Mouse (Mus musculus): ENCODE measurements around the gene Sdcbp2. TPM values are rescaled to one million over a fixed set of nuclear protein-coding genes. Genes with fewer than 3 reads are reported as not detected.

Sdcbp2 gene
- polyA plus RNA-seq, 1 experiment: 1.2 TPM

- TF ChIP-seq POLR2A (IDR thresholded peaks at IDR 0.05; ENCODE audit: low read depth, low read length): no peak
- no peak for TF ChIP-seq CTCF (conservative IDR thresholded peaks at IDR 0.05; ENCODE audit: insufficient read depth, insufficient read length, low read depth, low read length)
- H3K4me1 ChIP-seq (ENCODE audit: control insufficient read depth, insufficient read depth, low read length): no peaks in the 10 kb centered on the region
- H3K36me3 ChIP-seq (ENCODE audit: control insufficient read depth, insufficient read depth, low read length): no peaks in the 10 kb centered on the region
- H3K27me3 ChIP-seq (replicated peaks; ENCODE audit: control insufficient read depth, insufficient read depth, low read length): peaks cover 2% of the 10 kb centered on the region; the same call in 1 of the 2 replicates
- no peak overlapping the region for H3K27ac ChIP-seq (ENCODE audit: insufficient read depth, low read depth, low read length)
- 12% methylated on average over 22 of the region's 22 CpGs for WGBS
- peak overlapping the region; percentile 49; the same call in 1 of the 2 replicates for H3K4me3 ChIP-seq (ENCODE audit: insufficient read depth, low read depth, low read length)
- DNase-seq: no peak
Observed at GRCm38 (mm10) chr2:151631406-151632158, 59.2 kb downstream of the Sdcbp2 start.

GRCm38 (mm10) chr2:151632159-151632814 lies 59.9 kb downstream of the Sdcbp2 start, which contains the start of gene Snph:
Snph (minus strand) TSS chr2:151632593.
- Histone ChIP-seq H3K27ac (ENCODE audit: insufficient read depth, low read depth, low read length) (no peak within 1 kb of the TSS), H3K4me3 (ENCODE audit: insufficient read depth, low read depth, low read length) (peak within 1 kb of the TSS; percentile 49), H3K36me3 (ENCODE audit: control insufficient read depth, insufficient read depth, low read length) (no peaks in the 10 kb centered on the region), H3K27me3 (replicated peaks; ENCODE audit: control insufficient read depth, insufficient read depth, low read length) (peaks cover 2% of the 10 kb centered on the region; the same call in 1 of the 2 replicates), H3K4me1 (ENCODE audit: control insufficient read depth, insufficient read depth, low read length) (no peaks in the 10 kb centered on the region)
- peak; percentile 71 for DNase-seq
- TF ChIP-seq POLR2A (IDR thresholded peaks at IDR 0.05; ENCODE audit: low read depth, low read length): no peak
- TF ChIP-seq CTCF (conservative IDR thresholded peaks at IDR 0.05; ENCODE audit: insufficient read depth, insufficient read length, low read depth, low read length): peak; percentile 27; the same call in 1 of the 2 replicates
- WGBS: under 1% methylated on average over 46 of the region's 47 CpGs

GRCm38 (mm10) chr2:151632982-151633381 lies 60.6 kb downstream of the Sdcbp2 start:
- 76% methylated on average over 5 of the region's 5 CpGs for WGBS

GRCm38 (mm10) chr2:151634903-151635302 lies 62.5 kb downstream of the Sdcbp2 start:
- H3K27me3 ChIP-seq (replicated peaks; ENCODE audit: control insufficient read depth, insufficient read depth, low read length): peaks cover 2% of the 10 kb centered on the region; the same call in 1 of the 2 replicates
- H3K27ac ChIP-seq (ENCODE audit: insufficient read depth, low read depth, low read length): no peak overlapping the region
- H3K4me1 ChIP-seq (ENCODE audit: control insufficient read depth, insufficient read depth, low read length): no peaks in the 10 kb centered on the region
- no peak overlapping the region for H3K4me3 ChIP-seq (ENCODE audit: insufficient read depth, low read depth, low read length)
- no peaks in the 10 kb centered on the region for H3K36me3 ChIP-seq (ENCODE audit: control insufficient read depth, insufficient read depth, low read length)
- 30% methylated on average over 2 of the region's 2 CpGs for whole genome bisulfite sequencing
- no peak for TF ChIP-seq CTCF (conservative IDR thresholded peaks at IDR 0.05; ENCODE audit: insufficient read depth, insufficient read length, low read depth, low read length)
- TF ChIP-seq POLR2A (IDR thresholded peaks at IDR 0.05; ENCODE audit: low read depth, low read length): no peak
- DNase-seq: no peak

More at GRCm38 (mm10) chr2:151632982-151633381, 60.6 kb downstream of the Sdcbp2 start:
- H3K36me3 ChIP-seq (ENCODE audit: control insufficient read depth, insufficient read depth, low read length): no peaks in the 10 kb centered on the region
- no peaks in the 10 kb centered on the region for H3K4me1 ChIP-seq (ENCODE audit: control insufficient read depth, insufficient read depth, low read length)
- no peak overlapping the region for H3K4me3 ChIP-seq (ENCODE audit: insufficient read depth, low read depth, low read length)
- peaks cover 2% of the 10 kb centered on the region; the same call in 1 of the 2 replicates for H3K27me3 ChIP-seq (replicated peaks; ENCODE audit: control insufficient read depth, insufficient read depth, low read length)
- H3K27ac ChIP-seq (ENCODE audit: insufficient read depth, low read depth, low read length): no peak overlapping the region
- no peak for DNase-seq
- TF ChIP-seq CTCF (conservative IDR thresholded peaks at IDR 0.05; ENCODE audit: insufficient read depth, insufficient read length, low read depth, low read length) (no peak), POLR2A (IDR thresholded peaks at IDR 0.05; ENCODE audit: low read depth, low read length) (no peak)

GRCm38 (mm10) chr2:151635362-151636014 lies 63.1 kb downstream of the Sdcbp2 start:
- H3K4me3 ChIP-seq (ENCODE audit: insufficient read depth, low read depth, low read length): no peak overlapping the region
- H3K4me1 ChIP-seq (ENCODE audit: control insufficient read depth, insufficient read depth, low read length): no peaks in the 10 kb centered on the region
- no peaks in the 10 kb centered on the region for H3K36me3 ChIP-seq (ENCODE audit: control insufficient read depth, insufficient read depth, low read length)
- H3K27me3 ChIP-seq (replicated peaks; ENCODE audit: control insufficient read depth, insufficient read depth, low read length): peaks cover 2% of the 10 kb centered on the region; the same call in 1 of the 2 replicates
- no peak for DNase-seq
- TF ChIP-seq POLR2A (IDR thresholded peaks at IDR 0.05; ENCODE audit: low read depth, low read length) (no peak), CTCF (conservative IDR thresholded peaks at IDR 0.05; ENCODE audit: insufficient read depth, insufficient read length, low read depth, low read length) (no peak)
- 56% methylated on average over 9 of the region's 9 CpGs for WGBS
- no peak overlapping the region for H3K27ac ChIP-seq (ENCODE audit: insufficient read depth, low read depth, low read length)

- no peaks in the 10 kb centered on the region for H3K36me3 ChIP-seq (ENCODE audit: control insufficient read depth, insufficient read depth, low read length)
- H3K4me1 ChIP-seq (ENCODE audit: control insufficient read depth, insufficient read depth, low read length): no peaks in the 10 kb centered on the region
- no peak for DNase-seq
- no peak overlapping the region for H3K4me3 ChIP-seq (ENCODE audit: insufficient read depth, low read depth, low read length)
- TF ChIP-seq CTCF (conservative IDR thresholded peaks at IDR 0.05; ENCODE audit: insufficient read depth, insufficient read length, low read depth, low read length): no peak
- TF ChIP-seq POLR2A (IDR thresholded peaks at IDR 0.05; ENCODE audit: low read depth, low read length): no peak
- 86% methylated on average over 2 of the region's 2 CpGs for WGBS
- H3K27ac ChIP-seq (ENCODE audit: insufficient read depth, low read depth, low read length): no peak overlapping the region
- H3K27me3 ChIP-seq (replicated peaks; ENCODE audit: control insufficient read depth, insufficient read depth, low read length): peaks cover 2% of the 10 kb centered on the region; the same call in 1 of the 2 replicates
Observed at GRCm38 (mm10) chr2:151636015-151636402, 63.6 kb downstream of the Sdcbp2 start.

Other genes starting within 250 kb of the Sdcbp2 start
- not detected in 2 replicates for gene 4921509C19Rik, start 96.5 kb upstream of the Sdcbp2 start, polyA plus RNA-seq (2012; rRNA removed)
- gene Nsfl1c, start 78.4 kb upstream of the Sdcbp2 start, polyA plus RNA-seq (2012; rRNA removed): 77.7 and 88.1 TPM in 2 replicates
- 76.7 and 97.9 TPM in 2 replicates for gene Fkbp1a, start 30.1 kb upstream of the Sdcbp2 start, polyA plus RNA-seq (2012; rRNA removed)
- 0.31 TPM in 2 replicates for gene Snph, start 60.0 kb downstream of the Sdcbp2 start, polyA plus RNA-seq (2012; rRNA removed)
- not detected in 2 replicates for gene Rad21l, start 95.9 kb downstream of the Sdcbp2 start, polyA plus RNA-seq (2012; rRNA removed)
- 0.35 and 0.45 TPM in 2 replicates for gene Tmem74b, start 129.4 kb downstream of the Sdcbp2 start, polyA plus RNA-seq (2012; rRNA removed)
- gene Psmf1, start 171.6 kb downstream of the Sdcbp2 start, polyA plus RNA-seq (2012; rRNA removed): 43.3 and 47.1 TPM in 2 replicates